Mouse (Mus musculus) hindbrain, embryonic 11.5 days (tissue): Measurements from ENCODE around the gene Pdia3. TPM values are rescaled to one million over a fixed set of nuclear protein-coding genes. Genes with fewer than 3 reads are reported as not detected.
"Not testable (repeated sequence)": the region's sequence is repeated elsewhere in the genome, so short reads cannot be mapped to it uniquely, and the experiment has no call there.

ENCODE experiments used
- ATAC-seq: fragments of 200-750 bp; cut with Nextera tagmentation; 2 replicates; pipeline ENCODE4 v1.8.0; 2017; ENCODE audit warnings: mild to moderate bottlenecking, moderate TSS enrichment, moderate library complexity; ENCODE audit not compliant: low FRiP score
- DNase-seq: peaks from one replicate; pipeline ENCODE4 v3.0.0-alpha.2; 2015; ENCODE audit warnings: low spot score
- H3K27ac ChIP-seq: fragments of 300-500 bp; sonication (generic); 2 replicates; pipeline ENCODE4 v1.5.1; 2014; ENCODE audit warnings: mild to moderate bottlenecking, low read depth, low read length
- H3K27me3 ChIP-seq: fragments of 300-500 bp; sonication (generic); 2 replicates; pipeline ENCODE4 v1.6.1; 2014; ENCODE audit warnings: mild to moderate bottlenecking, low read length, moderate library complexity, mixed read lengths; ENCODE audit not compliant: control insufficient read depth, insufficient read depth
- H3K36me3 ChIP-seq: fragments of 300-500 bp; sonication (generic); 2 replicates; pipeline ENCODE4 v1.6.1; 2014; ENCODE audit warnings: mild to moderate bottlenecking, low read length, moderate library complexity, mixed read lengths; ENCODE audit not compliant: control insufficient read depth, insufficient read depth
- H3K4me1 ChIP-seq: fragments of 300-500 bp; sonication (generic); replicated peaks from 2 replicates; pipeline ENCODE4 v1.6.1; 2014; ENCODE audit warnings: low read length, mixed read lengths; ENCODE audit not compliant: control insufficient read depth, insufficient read depth
- H3K4me2 ChIP-seq: fragments of 300-500 bp; sonication (generic); replicated peaks from 2 replicates; pipeline ENCODE4 v1.6.1; 2014; ENCODE audit warnings: mild to moderate bottlenecking, low read depth, low read length
- H3K4me3 ChIP-seq: fragments of 300-500 bp; sonication (generic); 2 replicates; pipeline ENCODE4 v1.5.1; 2014; ENCODE audit warnings: low read depth, low read length
- H3K9ac ChIP-seq: fragments of 300-500 bp; sonication (generic); 2 replicates; pipeline ENCODE4 v1.6.1; 2014; ENCODE audit warnings: low read depth, low read length
- H3K9me3 ChIP-seq: fragments of 300-500 bp; sonication (generic); 2 replicates; pipeline ENCODE4 v1.6.1; 2016; ENCODE audit warnings: low read length; ENCODE audit not compliant: control insufficient read depth
- WGBS: fragments of 180-500 bp; shearing (Covaris S2); extraction: QIAGEN DNeasy Blood & Tissue Kit; methylation state at CpG from one replicate; pipeline ENCODE4 v1.1.7; 2014; 5-methylcytosine and 5-hydroxymethylcytosine counted together
- polyA plus RNA-seq: library from polyadenylated mRNA; unstranded; fragments of >200 nt; fragmentation: Nextera tagmentation; extraction: Ambion mirVana; gene quantifications from 2 replicates; pipeline ENCODE4 v1.2.1, GENCODE M21; 2014

Gene Pdia3
- 470 and 556 TPM in 2 replicates for polyA plus RNA-seq

- no peaks in the 10 kb centered on the region for H3K36me3 ChIP-seq
- ATAC-seq (peak; percentile 99), DNase-seq (peak; percentile 96)
- H3K4me2 ChIP-seq, result peak within 1 kb of the TSS; percentile 45
- H3K27ac ChIP-seq, result peak within 1 kb of the TSS; percentile 90
- under 1% methylated on average over 65 of the region's 68 CpGs for WGBS
- H3K9ac ChIP-seq, result peak within 1 kb of the TSS; percentile 91
- no peaks in the 10 kb centered on the region for H3K9me3 ChIP-seq
- H3K4me1 ChIP-seq, result peaks cover 3% of the 10 kb centered on the region; the same call in 1 of the 2 replicates
- H3K4me3 ChIP-seq, result peak within 1 kb of the TSS; percentile 80
- no peaks in the 10 kb centered on the region for H3K27me3 ChIP-seq
These were observed at the start of gene Pdia3, which contains the start of gene Catsper2 for GRCm38 (mm10) chr2:121413387-121414042. TSS of gene Pdia3 (plus strand) at chr2:121413775. TSS of gene Catsper2 (minus strand) at chr2:121413792.

GRCm38 (mm10) chr2:121368831-121369230 lies 44.7 kb upstream of the Pdia3 start:
- Histone ChIP-seq H3K4me3 (no peak overlapping the region), H3K27me3 (no peaks in the 10 kb centered on the region), H3K9ac (no peak overlapping the region), H3K4me1 (no peaks in the 10 kb centered on the region), H3K27ac (no peak overlapping the region), H3K9me3 (no peaks in the 10 kb centered on the region), H3K4me2 (no peak overlapping the region), H3K36me3 (no peaks in the 10 kb centered on the region)
- no peak for ATAC-seq
- 96% methylated on average over 2 of the region's 2 CpGs for WGBS
- no peak for DNase-seq

GRCm38 (mm10) chr2:121370921-121371320 lies 42.7 kb upstream of the Pdia3 start:
- ATAC-seq, result no peak
- 85% methylated on average over 5 of the region's 5 CpGs for WGBS
- Histone ChIP-seq H3K4me1 (no peaks in the 10 kb centered on the region), H3K36me3 (no peaks in the 10 kb centered on the region), H3K4me3 (no peak overlapping the region), H3K27ac (no peak overlapping the region), H3K9ac (no peak overlapping the region), H3K27me3 (no peaks in the 10 kb centered on the region), H3K4me2 (no peak overlapping the region), H3K9me3 (no peaks in the 10 kb centered on the region)
- DNase-seq, result no peak

GRCm38 (mm10) chr2:121372266-121372665 lies 41.3 kb upstream of the Pdia3 start:
- no peaks in the 10 kb centered on the region for H3K36me3 ChIP-seq
- H3K4me1 ChIP-seq, result no peaks in the 10 kb centered on the region
- H3K27me3 ChIP-seq, result no peaks in the 10 kb centered on the region
- 86% methylated on average over 3 of the region's 3 CpGs for WGBS
- H3K4me2 ChIP-seq, result no peak overlapping the region
- H3K9ac ChIP-seq, result no peak overlapping the region
- DNase-seq, result no peak
- H3K4me3 ChIP-seq, result no peak overlapping the region
- H3K9me3 ChIP-seq, result no peaks in the 10 kb centered on the region
- H3K27ac ChIP-seq, result no peak overlapping the region
- ATAC-seq, result no peak

GRCm38 (mm10) chr2:121374766-121375165 lies 38.8 kb upstream of the Pdia3 start:
- ATAC-seq, result no peak
- Histone ChIP-seq H3K4me2 (no peak overlapping the region), H3K4me1 (no peaks in the 10 kb centered on the region), H3K4me3 (no peak overlapping the region), H3K9ac (no peak overlapping the region), H3K36me3 (no peaks in the 10 kb centered on the region), H3K27ac (no peak overlapping the region), H3K9me3 (no peaks in the 10 kb centered on the region), H3K27me3 (no peaks in the 10 kb centered on the region)
- DNase-seq, result no peak
- WGBS, result 54% methylated on average over 2 of the region's 2 CpGs

- H3K27me3 ChIP-seq, H3K36me3 ChIP-seq, H3K4me3 ChIP-seq, DNase-seq, H3K4me2 ChIP-seq, H3K4me1 ChIP-seq, ATAC-seq, H3K27ac ChIP-seq, H3K9me3 ChIP-seq, H3K9ac ChIP-seq: not testable (repeated sequence)
- WGBS, result 94% methylated on average over 14 of the region's 17 CpGs
These were observed 26.5 kb upstream of the Pdia3 start, which contains the start of gene Strc for GRCm38 (mm10) chr2:121386961-121387575. TSS of gene Strc (minus strand) at chr2:121387168.

- Histone ChIP-seq H3K27ac (no peak overlapping the region), H3K9me3 (no peaks in the 10 kb centered on the region), H3K36me3 (no peaks in the 10 kb centered on the region), H3K4me2 (no peak overlapping the region), H3K9ac (no peak overlapping the region), H3K4me1 (no peaks in the 10 kb centered on the region), H3K27me3 (no peaks in the 10 kb centered on the region), H3K4me3 (no peak overlapping the region)
- 17% methylated on average over 8 of the region's 8 CpGs for WGBS
- ATAC-seq (no peak), DNase-seq (peak; percentile 93)
These were observed 17.0 kb upstream of the Pdia3 start for GRCm38 (mm10) chr2:121396624-121397023.

- H3K4me1 ChIP-seq, result no peaks in the 10 kb centered on the region
- no peaks in the 10 kb centered on the region for H3K27me3 ChIP-seq
- no peaks in the 10 kb centered on the region for H3K36me3 ChIP-seq
- H3K27ac ChIP-seq, result no peak overlapping the region
- H3K9ac ChIP-seq, result no peak overlapping the region
- no peak overlapping the region for H3K4me2 ChIP-seq
- no peak for ATAC-seq
- H3K9me3 ChIP-seq, result no peaks in the 10 kb centered on the region
- H3K4me3 ChIP-seq, result no peak overlapping the region
- DNase-seq, result no peak
These were observed 10.3 kb upstream of the Pdia3 start for GRCm38 (mm10) chr2:121403296-121403695.

GRCm38 (mm10) chr2:121408160-121408559 lies 5.4 kb upstream of the Pdia3 start:
- ATAC-seq, result no peak
- Histone ChIP-seq H3K4me2 (no peak overlapping the region), H3K9ac (no peak overlapping the region), H3K4me1 (no peaks in the 10 kb centered on the region), H3K27me3 (no peaks in the 10 kb centered on the region), H3K27ac (no peak overlapping the region), H3K4me3 (no peak overlapping the region), H3K9me3 (no peaks in the 10 kb centered on the region), H3K36me3 (no peaks in the 10 kb centered on the region)
- peak; percentile 17 for DNase-seq
- WGBS, result 37% methylated on average over 4 of the region's 4 CpGs
